Mouse (Mus musculus) midbrain, embryonic 11.5 days (tissue): Measurements from ENCODE around the gene Ube3b. TPM values are rescaled to one million over a fixed set of nuclear protein-coding genes. Genes with fewer than 3 reads are reported as not detected.
A peak's percentile ranks its signal among the peaks of the same experiment; 100 is the strongest.

Source experiments
- ATAC-seq: fragments of 200-750 bp; cut with Nextera tagmentation; 2 replicates; pipeline ENCODE4 v1.8.0; 2017; ENCODE audit warnings: moderate TSS enrichment, moderate library complexity; ENCODE audit not compliant: low FRiP score
- DNase-seq: peaks from one replicate; pipeline ENCODE4 v3.0.0; 2015; ENCODE audit warnings: low spot score; ENCODE audit errors: missing footprints
- H3K27ac ChIP-seq: fragments of 300-500 bp; sonication (generic); 2 replicates; pipeline ENCODE4 v1.5.1; 2014; ENCODE audit warnings: low read depth, low read length
- H3K27me3 ChIP-seq: fragments of 300-500 bp; sonication (generic); 2 replicates; pipeline ENCODE4 v1.6.1; 2014; ENCODE audit warnings: mild to moderate bottlenecking, low read length, moderate library complexity, mixed read lengths; ENCODE audit not compliant: control insufficient read depth, insufficient read depth
- H3K36me3 ChIP-seq: fragments of 300-500 bp; sonication (generic); 2 replicates; pipeline ENCODE4 v1.6.1; 2014; ENCODE audit warnings: mild to moderate bottlenecking, low read length, moderate library complexity, mixed read lengths; ENCODE audit not compliant: control insufficient read depth, insufficient read depth
- H3K4me1 ChIP-seq: fragments of 300-500 bp; sonication (generic); 2 replicates; pipeline ENCODE4 v1.6.1; 2014; ENCODE audit warnings: low read length; ENCODE audit not compliant: control insufficient read depth, insufficient read depth
- H3K4me2 ChIP-seq: fragments of 300-500 bp; sonication (generic); 2 replicates; pipeline ENCODE4 v1.6.1; 2014; ENCODE audit warnings: mild to moderate bottlenecking, moderate library complexity
- H3K4me3 ChIP-seq: fragments of 300-500 bp; sonication (generic); 2 replicates; pipeline ENCODE4 v1.5.1; 2014; ENCODE audit warnings: low read depth, low read length
- H3K9ac ChIP-seq: fragments of 300-500 bp; sonication (generic); 2 replicates; pipeline ENCODE4 v1.6.1; 2014; ENCODE audit warnings: low read length
- H3K9me3 ChIP-seq: fragments of 300-500 bp; sonication (generic); 2 replicates; pipeline ENCODE4 v1.6.1; 2016; ENCODE audit warnings: low read length; ENCODE audit not compliant: control insufficient read depth
- WGBS: fragments of 180-500 bp; shearing (Covaris S2); extraction: QIAGEN DNeasy Blood & Tissue Kit; methylation state at CpG from one replicate; pipeline ENCODE4 v1.1.7; 2014; 5-methylcytosine and 5-hydroxymethylcytosine counted together
- polyA plus RNA-seq: library from polyadenylated mRNA; unstranded; fragments of >200 nt; fragmentation: Nextera tagmentation; extraction: Ambion mirVana; gene quantifications from 2 replicates; pipeline ENCODE4 v1.2.1, GENCODE M21; 2014

Gene Ube3b
- polyA plus RNA-seq, 1 experiment from 2014 or later: 49.7 TPM

- H3K9ac ChIP-seq: no peak overlapping the region
- no peak overlapping the region for H3K4me3 ChIP-seq
- WGBS: 82% methylated on average over 23 of the region's 23 CpGs
- H3K27ac ChIP-seq: no peak overlapping the region
- H3K36me3 ChIP-seq: peaks cover 53% of the 10 kb centered on the region
- H3K4me2 ChIP-seq: no peak overlapping the region
- DNase-seq: no peak
- no peak for ATAC-seq
- no peaks in the 10 kb centered on the region for H3K9me3 ChIP-seq
- H3K4me1 ChIP-seq: no peaks in the 10 kb centered on the region
- H3K27me3 ChIP-seq: no peaks in the 10 kb centered on the region
Measured at GRCm38 (mm10) chr5:114412361-114412998, 32.1 kb downstream of the Ube3b start.

- no peak overlapping the region for H3K9ac ChIP-seq
- no peaks in the 10 kb centered on the region for H3K4me1 ChIP-seq
- H3K27ac ChIP-seq: no peak overlapping the region
- H3K27me3 ChIP-seq: no peaks in the 10 kb centered on the region
- H3K36me3 ChIP-seq: peaks cover 47% of the 10 kb centered on the region
- no peak overlapping the region for H3K4me3 ChIP-seq
- no peaks in the 10 kb centered on the region for H3K9me3 ChIP-seq
- 80% methylated on average over 16 of the region's 16 CpGs for WGBS
- H3K4me2 ChIP-seq: no peak overlapping the region
- no peak for ATAC-seq
- no peak for DNase-seq
Measured at GRCm38 (mm10) chr5:114413067-114413735, 32.8 kb downstream of the Ube3b start.

DNA sequence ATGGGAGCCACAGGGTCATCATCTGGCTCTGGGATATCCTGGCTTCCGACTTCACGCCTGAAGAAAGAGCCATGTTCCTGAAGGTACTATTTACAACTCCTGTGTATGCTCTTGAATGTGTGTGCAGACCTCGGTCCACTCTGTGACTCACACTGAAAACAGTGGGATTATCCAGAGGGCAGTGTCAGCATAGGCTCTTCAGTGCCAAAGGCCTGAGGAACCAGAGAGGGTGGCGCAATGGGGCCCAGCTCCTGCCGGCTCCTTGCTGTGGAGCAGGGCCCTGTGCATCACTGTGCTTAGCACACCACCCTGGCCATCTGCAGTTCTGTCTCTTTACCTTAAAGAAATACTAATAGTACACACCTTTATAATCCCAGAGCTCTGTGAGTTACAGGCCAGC, 35.2 kb downstream of the Ube3b start:
- H3K9me3 ChIP-seq: no peaks in the 10 kb centered on the region
- DNase-seq: no peak
- H3K27me3 ChIP-seq: no peaks in the 10 kb centered on the region
- H3K27ac ChIP-seq: no peak overlapping the region
- no peak overlapping the region for H3K9ac ChIP-seq
- H3K4me3 ChIP-seq: no peak overlapping the region
- H3K4me1 ChIP-seq: no peaks in the 10 kb centered on the region
- no peak overlapping the region for H3K4me2 ChIP-seq
- H3K36me3 ChIP-seq: peaks cover 49% of the 10 kb centered on the region
- no peak for ATAC-seq
- 98% methylated on average over 5 of the region's 5 CpGs for WGBS

DNA sequence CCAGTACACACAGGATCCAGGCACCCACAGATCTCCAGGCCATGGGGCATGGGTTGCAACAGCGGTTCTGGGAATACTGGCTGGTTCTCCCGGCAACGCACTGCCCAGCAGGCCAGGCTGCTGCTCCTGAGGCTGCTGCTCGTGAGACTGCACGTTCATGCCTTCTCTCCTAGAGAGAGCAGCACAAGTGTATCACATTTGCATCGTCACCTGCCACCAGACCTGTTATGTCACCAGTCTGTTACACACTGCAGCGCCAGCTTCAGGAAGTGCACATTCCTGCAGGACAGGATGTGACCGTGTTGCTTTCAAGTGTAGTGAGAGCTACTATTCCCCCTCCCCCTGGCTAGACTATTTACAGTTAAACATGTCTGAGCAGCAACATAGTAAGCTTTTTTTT, 36.4 kb downstream of the Ube3b start:
- H3K27me3 ChIP-seq: no peaks in the 10 kb centered on the region
- peaks cover 44% of the 10 kb centered on the region for H3K36me3 ChIP-seq

GRCm38 (mm10) chr5:114418541-114418940, 38.1 kb downstream of the Ube3b start:
- Histone ChIP-seq H3K27ac (no peak overlapping the region), H3K9me3 (no peaks in the 10 kb centered on the region), H3K4me2 (no peak overlapping the region), H3K27me3 (no peaks in the 10 kb centered on the region), H3K4me1 (no peaks in the 10 kb centered on the region), H3K36me3 (peaks cover 34% of the 10 kb centered on the region), H3K9ac (no peak overlapping the region), H3K4me3 (no peak overlapping the region)
- 83% methylated on average over 8 of the region's 8 CpGs for WGBS
- DNase-seq (peak; percentile 86), ATAC-seq (no peak)

More for the DNA sequence above, 36.4 kb downstream of the Ube3b start:
- 87% methylated on average over 8 of the region's 8 CpGs for WGBS
- no peak for DNase-seq
- ATAC-seq: no peak
- Histone ChIP-seq H3K4me1 (no peaks in the 10 kb centered on the region), H3K4me3 (no peak overlapping the region), H3K9me3 (no peaks in the 10 kb centered on the region), H3K27ac (no peak overlapping the region), H3K4me2 (no peak overlapping the region), H3K9ac (no peak overlapping the region)

DNA sequence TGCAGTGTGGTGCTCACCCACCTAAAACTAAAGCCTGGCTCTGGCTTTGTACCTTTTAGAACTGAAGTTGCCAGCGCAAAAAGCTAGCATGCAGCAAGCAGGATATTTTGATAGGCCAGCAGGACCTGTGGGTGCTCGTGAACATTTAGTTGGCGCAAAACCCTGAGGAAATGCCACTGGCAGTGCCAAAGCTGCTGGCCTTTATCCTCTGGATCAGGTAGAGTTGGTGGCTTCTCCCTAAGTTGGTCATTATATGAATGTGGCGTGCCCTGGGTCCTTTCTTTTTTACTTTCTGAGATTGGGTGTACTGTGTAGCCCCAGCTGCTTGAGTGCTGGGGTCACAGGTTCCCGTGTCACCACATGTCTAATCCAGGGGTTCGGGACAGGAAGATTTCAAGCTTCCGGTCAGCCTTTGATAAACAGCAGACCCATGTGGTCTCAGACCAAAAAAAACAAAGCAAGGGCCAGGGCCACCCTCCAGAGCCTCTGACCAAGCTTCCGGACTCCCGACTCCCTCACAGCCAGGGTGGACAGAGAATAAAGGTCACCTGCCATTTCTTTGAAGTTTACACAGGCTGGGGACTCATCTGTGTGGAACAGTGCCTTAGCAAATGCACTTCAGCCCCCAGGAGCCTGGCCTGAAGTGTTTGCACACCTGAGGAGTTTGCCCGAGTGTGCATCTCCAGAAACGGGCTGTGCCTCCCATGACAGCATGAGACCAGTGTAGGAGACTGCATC, 41.3 kb downstream of the Ube3b start:
- H3K4me3 ChIP-seq: no peak overlapping the region
- DNase-seq (no peak), ATAC-seq (no peak)
- no peak overlapping the region for H3K9ac ChIP-seq
- 85% methylated on average over 11 of the region's 11 CpGs for WGBS
- H3K27ac ChIP-seq: no peak overlapping the region
- H3K36me3 ChIP-seq: peaks cover 22% of the 10 kb centered on the region
- no peak overlapping the region for H3K4me2 ChIP-seq
- no peaks in the 10 kb centered on the region for H3K4me1 ChIP-seq
- H3K27me3 ChIP-seq: no peaks in the 10 kb centered on the region
- H3K9me3 ChIP-seq: no peaks in the 10 kb centered on the region

DNA sequence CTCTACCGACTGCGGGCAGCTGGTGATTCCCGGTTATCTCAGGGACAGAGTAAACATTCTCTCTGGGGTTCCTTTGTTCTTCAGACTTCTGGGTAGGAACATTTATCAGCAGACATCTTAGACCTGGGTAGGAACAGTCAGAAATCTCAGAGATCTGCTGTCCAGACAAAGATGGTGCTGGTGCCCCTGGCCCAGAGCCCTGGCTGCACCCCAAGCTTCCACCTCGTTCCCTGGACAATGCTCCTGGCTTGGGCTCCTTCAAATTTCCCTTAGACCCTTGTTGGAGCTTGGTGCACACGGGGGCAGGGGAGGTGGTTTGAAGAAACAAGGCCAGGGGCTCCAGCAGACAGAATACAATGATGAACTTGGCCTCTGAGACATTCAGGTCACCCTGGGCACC, 42.2 kb downstream of the Ube3b start:
- H3K4me2 ChIP-seq: no peak overlapping the region
- DNase-seq (no peak), ATAC-seq (no peak)
- no peaks in the 10 kb centered on the region for H3K4me1 ChIP-seq
- no peak overlapping the region for H3K9ac ChIP-seq
- H3K36me3 ChIP-seq: peaks cover 15% of the 10 kb centered on the region
- no peaks in the 10 kb centered on the region for H3K27me3 ChIP-seq
- H3K27ac ChIP-seq: no peak overlapping the region
- WGBS: 46% methylated on average over 5 of the region's 5 CpGs
- no peaks in the 10 kb centered on the region for H3K9me3 ChIP-seq
- H3K4me3 ChIP-seq: no peak overlapping the region

DNA sequence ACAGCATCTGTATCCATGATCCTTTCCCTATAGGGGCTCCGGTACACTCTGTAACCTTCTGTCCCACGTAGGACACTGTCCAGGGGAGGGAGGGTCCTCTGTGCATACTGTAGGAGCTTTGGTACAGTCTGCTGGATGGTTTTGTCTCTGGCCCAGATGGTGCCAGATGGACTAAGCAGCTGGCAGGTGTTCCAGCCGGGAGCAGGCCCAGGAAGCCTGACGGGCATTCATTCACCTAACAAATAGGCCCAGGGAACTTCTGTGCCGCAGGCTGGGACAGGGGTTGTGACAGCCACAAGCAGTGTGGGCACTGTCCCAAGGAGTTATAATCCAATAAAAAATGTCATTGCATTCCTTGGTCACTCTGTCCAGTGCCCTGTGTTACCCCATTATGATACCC, 43.6 kb downstream of the Ube3b start:
- Histone ChIP-seq H3K4me1 (no peaks in the 10 kb centered on the region), H3K27me3 (no peaks in the 10 kb centered on the region), H3K9ac (no peak overlapping the region), H3K27ac (no peak overlapping the region), H3K36me3 (peaks cover 10% of the 10 kb centered on the region), H3K4me3 (no peak overlapping the region), H3K4me2 (no peak overlapping the region), H3K9me3 (no peaks in the 10 kb centered on the region)
- ATAC-seq (no peak), DNase-seq (no peak)
- 82% methylated on average over 5 of the region's 5 CpGs for WGBS

GRCm38 (mm10) chr5:114426732-114427131, 46.3 kb downstream of the Ube3b start:
- no peak overlapping the region for H3K9ac ChIP-seq
- H3K36me3 ChIP-seq: no peaks in the 10 kb centered on the region
- no peaks in the 10 kb centered on the region for H3K9me3 ChIP-seq
- no peak overlapping the region for H3K4me3 ChIP-seq
- no peaks in the 10 kb centered on the region for H3K27me3 ChIP-seq
- H3K4me2 ChIP-seq: no peak overlapping the region
- no peak for ATAC-seq
- DNase-seq: no peak
- 84% methylated on average over 6 of the region's 6 CpGs for WGBS
- H3K27ac ChIP-seq: no peak overlapping the region
- H3K4me1 ChIP-seq: no peaks in the 10 kb centered on the region
